Mouse (Mus musculus): Measurements from ENCODE around the gene Asah2. TPM values are rescaled to one million over a fixed set of nuclear protein-coding genes. Genes with fewer than 3 reads are reported as not detected.

Gene Asah2
- total and polyA plus RNA-seq, 3 experiments, result 0.38 to 0.73 (median 0.63) TPM

GRCm38 (mm10) chr19:32002623-32003022 lies 105.4 kb downstream of the Asah2 start:
- dilution Hi-C loops (cut with MboI; ENCODE audit: extremely low pct_ligation_motif_present, extremely low pct_unique_long_range_greater_than_20kb, low sequenced_read_pairs) (no loop called here), in situ Hi-C loops (cut with MboI; ENCODE audit: low pct_ligation_motif_present, low pct_unique_long_range_greater_than_20kb, low sequenced_read_pairs) (no loop called here)
- H3K36me3 ChIP-seq (replicated peaks in 1 of 2; ENCODE audit: control insufficient read depth in 1 of 2, insufficient read depth in 1 of 2, low read length in 1 of 2), result no peaks in the 10 kb centered on the region
- no peak overlapping the region for H3K4me3 ChIP-seq (replicated peaks in 1 of 3; ENCODE audit: low read depth in 2 of 3, low read length in 2 of 3, poor library complexity in 1 of 3)
- no peaks in the 10 kb centered on the region for H3K4me1 ChIP-seq (ENCODE audit: control insufficient read depth in 1 of 2, insufficient read depth in 2 of 2)
- no peaks in the 10 kb centered on the region for H3K79me2 ChIP-seq (replicated peaks; ENCODE audit: control insufficient read depth, extremely low read depth, insufficient read depth, poor library complexity, severe bottlenecking)
- DNase-seq (ENCODE audit: extremely low read depth), result no peak
- TF ChIP-seq NELFE (IDR thresholded peaks at IDR 0.05; ENCODE audit: low read depth, low read length) (no peak), MYC (IDR thresholded peaks at IDR 0.05; ENCODE audit: low read depth, low read length) (no peak), PAX5 (IDR thresholded peaks at IDR 0.05; ENCODE audit: low read length) (no peak), UBTF (IDR thresholded peaks at IDR 0.05; ENCODE audit: low read depth, low read length) (no peak), JUND (conservative IDR thresholded peaks at IDR 0.05; ENCODE audit: low read depth, low read length) (no peak), MAX (IDR thresholded peaks at IDR 0.05; ENCODE audit: low read length) (no peak), ZC3H11A (IDR thresholded peaks at IDR 0.05; ENCODE audit: low read depth, low read length) (no peak), E2F4 (IDR thresholded peaks at IDR 0.05; ENCODE audit: insufficient replicate concordance, low read depth, low read length) (no peak), KAT2A (IDR thresholded peaks at IDR 0.05; ENCODE audit: insufficient replicate concordance, low read length) (no peak), ELF1 (IDR thresholded peaks at IDR 0.05; ENCODE audit: low read depth, low read length) (no peak), GABPA (IDR thresholded peaks at IDR 0.05; ENCODE audit: insufficient replicate concordance, low read depth, low read length) (no peak), USF1 (IDR thresholded peaks at IDR 0.05; ENCODE audit: low read depth, low read length) (no peak), SMC3 (IDR thresholded peaks at IDR 0.05; ENCODE audit: low read depth, low read length) (no peak), TBP (conservative IDR thresholded peaks at IDR 0.05; ENCODE audit: low read depth, low read length) (no peak), JUN (IDR thresholded peaks at IDR 0.05; ENCODE audit: insufficient read depth, low read depth, low read length) (no peak), SIN3A (IDR thresholded peaks at IDR 0.05; ENCODE audit: low read length) (no peak), USF2 (conservative IDR thresholded peaks at IDR 0.05; ENCODE audit: low read depth, low read length) (no peak), POLR2A (IDR thresholded peaks at IDR 0.05; ENCODE audit: low read depth, low read length) (no peak)
- H3K27me3 ChIP-seq (replicated peaks), result no peaks in the 10 kb centered on the region
- no peak overlapping the region for H3K4me2 ChIP-seq (ENCODE audit: insufficient read depth, low read depth, poor library complexity, severe bottlenecking)
- H3K27ac ChIP-seq (ENCODE audit: insufficient read depth, low read depth), result no peak overlapping the region
- H3K9me3 ChIP-seq (replicated peaks; ENCODE audit: low read length), result no peaks in the 10 kb centered on the region
- no peak overlapping the region for H3K9ac ChIP-seq (ENCODE audit: insufficient read depth, low read depth)

- Histone ChIP-seq H3K36me3 (replicated peaks in 1 of 2; ENCODE audit: control insufficient read depth in 1 of 2, insufficient read depth in 1 of 2, low read length in 1 of 2) (no peaks in the 10 kb centered on the region), H3K4me2 (ENCODE audit: insufficient read depth, low read depth, poor library complexity, severe bottlenecking) (no peak overlapping the region), H3K27ac (ENCODE audit: insufficient read depth, low read depth) (no peak overlapping the region), H3K4me3 (replicated peaks in 1 of 3; ENCODE audit: low read depth in 2 of 3, low read length in 2 of 3, poor library complexity in 1 of 3) (no peak overlapping the region), H3K79me2 (replicated peaks; ENCODE audit: control insufficient read depth, extremely low read depth, insufficient read depth, poor library complexity, severe bottlenecking) (no peaks in the 10 kb centered on the region), H3K27me3 (replicated peaks) (no peaks in the 10 kb centered on the region), H3K4me1 (ENCODE audit: control insufficient read depth in 1 of 2, insufficient read depth in 2 of 2) (no peaks in the 10 kb centered on the region), H3K9ac (ENCODE audit: insufficient read depth, low read depth) (no peak overlapping the region), H3K9me3 (replicated peaks; ENCODE audit: low read length) (no peaks in the 10 kb centered on the region)
- in situ Hi-C loops (cut with MboI; ENCODE audit: low pct_ligation_motif_present, low pct_unique_long_range_greater_than_20kb, low sequenced_read_pairs), result no loop called here
- no peak for DNase-seq (ENCODE audit: extremely low read depth)
- TF ChIP-seq IRF4 (IDR thresholded peaks at IDR 0.05; ENCODE audit: low read depth, low read length) (no peak), MAFK (IDR thresholded peaks at IDR 0.05; ENCODE audit: insufficient replicate concordance, low read length) (no peak), RCOR1 (conservative IDR thresholded peaks at IDR 0.05; ENCODE audit: low read depth, low read length) (no peak), POLR2A (IDR thresholded peaks at IDR 0.05; ENCODE audit: low read depth, low read length) (no peak)
- dilution Hi-C loops (cut with MboI; ENCODE audit: extremely low pct_ligation_motif_present, extremely low pct_unique_long_range_greater_than_20kb, low sequenced_read_pairs), result no loop called here
Observed at GRCm38 (mm10) chr19:31996916-31997315, 111.1 kb downstream of the Asah2 start.

All from CH12.LX (cell line).